Mouse (Mus musculus) heart, adult 9 months (tissue): ENCODE data around the gene Abi3bp.
A peak's percentile ranks its signal among the peaks of the same experiment; 100 is the strongest.

Experiments used
- DNase-seq, 2 experiments: peaks; one replicate each; pipeline ENCODE4 v3.0.0; 2022; ENCODE audit warnings: low spot score in 2 of 2

Abi3bp gene

DNA sequence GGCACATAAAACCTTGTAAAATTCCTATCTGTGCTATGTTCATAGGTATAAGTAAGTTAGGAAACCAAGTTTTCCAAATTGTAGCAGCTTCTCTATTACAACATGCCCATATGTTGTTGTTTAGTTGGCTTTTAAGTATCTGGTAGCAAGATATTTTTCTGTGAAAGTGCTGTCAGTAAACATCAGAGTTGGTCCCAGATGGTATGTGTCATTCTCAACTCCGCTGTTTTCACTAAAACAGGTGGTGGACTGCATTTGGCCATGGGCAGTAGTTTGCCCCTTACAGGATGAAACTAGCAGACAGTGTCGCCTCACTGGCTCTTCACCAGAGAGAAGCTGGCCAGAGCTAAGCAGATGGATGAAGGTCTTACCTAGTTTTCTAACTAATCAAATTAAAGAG is 26.3 kb downstream of the Abi3bp start:
- DNase-seq, result no peak

DNA sequence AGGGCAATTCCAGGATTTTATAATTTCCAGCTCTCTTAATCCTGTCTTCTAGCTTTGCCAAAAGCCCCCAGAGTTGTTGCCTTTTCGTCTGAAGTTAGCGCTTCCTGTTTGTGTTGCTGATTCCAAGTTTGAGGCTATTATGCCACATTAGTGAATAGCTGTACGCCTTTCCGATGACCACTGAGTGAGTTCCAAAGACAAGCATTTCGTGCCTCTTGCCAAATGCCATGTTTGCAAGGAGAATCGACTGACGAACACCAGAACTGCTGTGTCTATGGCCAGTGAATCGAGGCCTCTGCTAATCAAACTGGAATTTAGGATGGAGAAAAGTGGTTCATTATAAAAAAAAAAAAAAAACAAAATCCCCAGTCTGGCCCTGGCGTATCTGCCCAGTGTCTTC is 40.3 kb downstream of the Abi3bp start:
- no peak for DNase-seq

DNA sequence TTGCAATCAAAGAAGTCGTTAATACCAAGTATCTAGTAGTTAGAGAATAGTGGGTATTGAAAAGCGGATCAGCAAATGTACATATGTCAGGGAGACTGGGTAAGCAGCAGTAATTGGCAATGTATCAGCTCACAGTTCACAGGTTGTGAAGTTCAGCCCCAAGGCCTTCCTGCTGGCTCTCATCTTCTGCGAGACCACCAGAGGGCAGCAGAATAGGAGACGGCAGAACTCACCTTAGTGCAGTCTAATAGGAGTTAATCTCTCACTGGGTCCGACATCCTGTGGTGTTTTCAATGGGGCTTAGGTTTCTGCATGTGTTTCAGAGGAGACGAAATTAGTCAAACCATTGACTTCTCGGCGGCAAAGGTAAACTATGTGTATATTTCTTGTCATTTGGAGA is 46.7 kb downstream of the Abi3bp start:
- DNase-seq, result no peak

DNA sequence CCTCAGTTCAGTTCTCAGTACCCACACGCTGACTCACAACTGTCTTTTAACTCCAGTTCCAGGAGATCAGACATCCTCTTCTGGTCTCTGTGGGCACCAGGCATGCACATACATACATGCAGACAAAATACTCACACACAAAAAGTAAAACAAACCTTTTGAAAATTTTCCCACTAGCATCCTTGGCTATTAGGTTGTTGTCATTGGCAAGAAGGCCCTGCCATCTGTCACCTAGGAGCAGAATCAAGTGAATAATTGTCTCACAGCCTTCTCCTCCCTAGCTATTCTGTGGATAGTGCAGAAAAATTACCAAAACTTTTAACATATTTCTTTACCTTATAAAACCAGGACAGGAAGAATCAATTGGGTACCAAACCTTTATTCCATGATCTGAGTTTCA is 48.8 kb downstream of the Abi3bp start:
- DNase-seq, result no peak

DNA sequence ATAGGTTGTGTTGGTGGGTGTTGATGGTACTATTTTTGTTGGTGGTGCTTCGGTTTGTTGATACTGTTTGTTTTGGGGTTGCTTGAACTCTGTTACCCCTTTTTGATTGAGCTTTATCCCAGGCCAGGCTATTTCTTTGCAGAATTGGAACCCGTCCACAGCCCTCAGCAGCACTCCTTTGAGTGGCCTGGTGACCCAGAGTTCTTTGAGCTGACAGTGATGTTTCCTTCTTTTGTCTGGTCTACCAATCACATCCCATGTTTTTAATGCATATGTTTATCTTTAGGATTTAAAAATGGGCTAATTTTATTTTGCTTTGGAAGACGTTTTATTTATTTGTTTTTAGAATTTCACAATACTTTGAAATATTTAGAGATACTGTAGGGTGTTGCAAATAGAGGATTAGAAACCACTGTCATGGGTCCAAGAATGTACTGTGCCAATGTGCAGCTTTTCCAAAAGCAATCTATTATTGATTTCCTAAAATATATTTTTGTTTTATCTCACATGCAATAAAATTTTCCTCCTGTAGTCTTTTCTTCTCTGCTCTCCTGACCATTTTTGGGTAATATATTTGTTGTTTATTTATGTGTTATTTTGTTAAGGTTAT is 50.5 kb downstream of the Abi3bp start:
- DNase-seq, result no peak

DNA sequence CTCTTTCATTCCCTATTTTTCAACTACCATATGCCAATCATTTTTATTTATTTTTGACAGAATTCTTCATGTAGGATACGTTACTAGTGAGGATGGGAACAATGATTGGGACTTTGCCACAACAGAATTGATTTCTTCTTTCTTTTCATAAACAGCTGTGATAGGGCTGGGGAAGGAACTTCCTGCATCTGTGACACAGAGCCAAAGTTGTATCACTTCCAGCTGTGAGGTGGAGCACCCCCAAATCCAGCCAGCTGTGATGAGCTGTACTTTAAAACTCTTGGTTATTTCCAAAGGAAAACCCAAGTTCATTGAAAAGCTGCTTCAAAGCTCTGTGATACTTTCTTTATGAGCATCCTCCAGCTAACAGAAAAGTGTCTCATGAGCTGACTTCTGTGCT is 101.9 kb downstream of the Abi3bp start:
- DNase-seq, result peak; percentile 42 to 63

DNA sequence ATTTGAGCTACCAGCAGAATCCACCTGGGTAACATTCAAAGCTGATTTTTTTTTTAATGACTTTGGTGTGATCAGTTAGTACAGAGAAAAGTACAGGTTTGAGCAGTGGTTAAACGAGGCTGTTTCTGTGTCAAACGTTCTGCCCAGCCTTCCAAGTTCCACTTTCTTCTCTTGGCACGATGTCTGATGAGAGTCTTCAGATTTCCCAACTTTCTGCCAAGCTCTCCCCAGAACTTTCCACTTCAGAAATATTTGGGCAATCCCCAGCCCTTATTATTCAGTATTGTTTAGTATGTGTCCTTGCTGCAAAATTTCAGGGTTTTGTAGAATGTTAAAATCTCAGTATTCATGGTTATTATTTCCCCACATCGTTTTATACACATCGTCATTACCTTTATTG is 115.9 kb downstream of the Abi3bp start:
- DNase-seq, result no peak

DNA sequence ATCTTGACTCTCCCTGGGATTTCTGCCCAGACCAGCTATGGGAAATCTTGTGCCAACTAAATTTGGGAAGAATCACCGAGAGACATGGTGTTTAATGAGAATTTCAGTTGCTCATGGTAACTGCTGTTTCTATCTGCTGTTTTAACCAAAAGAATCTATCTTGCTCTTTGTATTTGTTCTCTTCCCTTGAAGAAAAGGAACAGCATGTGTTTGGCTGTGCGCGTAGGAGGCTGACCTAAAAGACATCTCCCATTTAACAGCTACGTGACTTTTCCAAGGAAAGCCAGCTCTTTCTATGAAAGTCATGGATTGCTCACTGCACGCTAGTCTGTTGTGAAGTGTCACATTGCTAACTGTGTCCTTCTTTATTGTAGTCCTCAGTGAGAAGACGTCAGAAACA is 117.2 kb downstream of the Abi3bp start:
- DNase-seq, result no peak

DNA sequence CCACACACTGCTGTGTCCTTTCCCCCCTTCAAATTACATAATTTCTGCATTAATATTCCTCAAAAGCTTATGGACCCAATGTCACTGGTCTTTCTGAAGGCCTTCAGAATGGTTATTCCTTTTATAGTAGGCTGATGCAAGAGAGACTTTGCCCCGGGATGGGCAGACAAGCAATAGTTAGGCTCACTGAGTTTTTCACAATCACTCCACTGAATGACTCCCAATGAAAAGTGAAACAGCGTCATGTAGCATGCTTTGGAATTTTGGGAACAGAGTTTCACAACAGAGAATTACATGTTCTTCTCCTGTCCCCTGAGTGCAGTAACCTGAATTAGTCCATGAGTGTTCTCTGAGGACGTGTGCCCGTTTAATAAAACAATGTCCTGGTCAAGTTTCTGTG is 120.7 kb downstream of the Abi3bp start:
- DNase-seq, result no peak

DNA sequence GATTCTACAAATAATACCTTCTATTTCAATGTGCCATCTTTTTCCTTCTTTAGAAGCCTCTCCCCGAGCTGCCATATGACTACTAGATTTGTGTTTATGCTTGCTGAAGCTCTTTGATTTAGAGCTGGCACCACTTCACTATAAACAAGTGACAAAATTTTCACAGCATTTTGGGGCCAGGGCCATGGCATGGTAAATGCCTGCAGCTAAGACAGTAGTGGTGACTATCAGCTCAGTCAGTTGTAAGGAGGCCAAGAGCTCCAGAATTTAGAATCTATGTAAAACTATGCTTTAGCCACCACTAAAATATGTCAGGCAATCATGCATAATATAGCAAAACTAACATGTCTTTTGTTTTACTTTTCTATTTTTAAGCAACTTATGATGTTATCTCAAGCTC is 124.7 kb downstream of the Abi3bp start:
- DNase-seq, result no peak

DNA sequence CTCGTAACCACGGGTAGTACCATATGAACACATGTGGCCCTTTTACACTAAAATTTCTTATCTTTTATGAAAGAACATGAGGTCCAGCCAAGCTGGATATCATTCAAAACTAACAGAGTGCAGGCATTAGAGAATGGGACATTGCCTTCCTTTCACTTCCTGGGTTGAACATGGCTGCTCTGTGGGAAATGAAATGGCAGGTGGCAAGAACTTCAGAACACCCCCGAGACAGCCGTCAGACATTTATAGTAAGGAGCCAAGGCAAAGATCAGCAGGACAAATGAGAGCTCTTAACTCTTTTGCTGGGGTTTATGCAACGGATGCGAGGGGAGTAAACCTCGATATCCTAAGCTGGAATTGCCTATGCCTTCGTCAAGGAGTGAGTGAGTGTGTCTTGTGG is 132.9 kb downstream of the Abi3bp start:
- peak in 1 of 2 experiments; percentile 50 for DNase-seq

DNA sequence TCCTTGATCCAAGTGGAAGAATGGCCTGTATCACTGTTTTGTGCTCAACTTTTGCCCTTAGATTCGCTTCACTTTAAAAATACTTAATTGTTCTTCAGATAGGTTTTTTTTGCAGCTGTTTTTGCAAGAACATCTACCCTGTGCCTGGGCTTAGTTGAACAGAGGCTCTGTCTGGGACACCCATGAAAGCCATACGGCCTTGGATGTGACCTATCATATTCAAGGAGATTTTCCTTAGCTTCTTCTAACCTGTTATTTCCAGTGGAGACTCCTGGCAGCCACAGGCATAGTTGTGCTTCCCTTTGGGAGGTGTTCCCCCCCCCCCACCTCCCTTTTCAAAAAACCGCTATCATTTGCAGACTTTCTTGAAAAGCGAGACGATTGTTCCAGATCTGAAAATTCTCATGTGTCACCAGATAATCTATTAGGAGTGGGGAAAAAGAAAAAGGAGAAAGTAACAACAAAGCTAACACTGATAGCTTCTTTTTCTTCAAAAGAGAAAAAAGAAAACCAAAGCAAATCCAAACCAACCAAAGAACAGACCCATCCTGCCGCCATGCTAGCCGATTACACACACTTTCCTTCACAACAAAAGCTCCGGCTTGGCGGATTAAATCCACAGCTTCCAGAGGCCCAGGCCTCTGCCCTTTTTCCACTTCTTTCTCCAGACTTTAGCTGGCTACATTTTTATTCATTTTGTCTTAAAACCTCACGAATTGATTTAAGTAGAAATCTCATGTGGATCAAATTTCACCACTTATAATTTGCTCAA is 133.6 kb downstream of the Abi3bp start:
- peak in 1 of 2 experiments; percentile 8 for DNase-seq

DNA sequence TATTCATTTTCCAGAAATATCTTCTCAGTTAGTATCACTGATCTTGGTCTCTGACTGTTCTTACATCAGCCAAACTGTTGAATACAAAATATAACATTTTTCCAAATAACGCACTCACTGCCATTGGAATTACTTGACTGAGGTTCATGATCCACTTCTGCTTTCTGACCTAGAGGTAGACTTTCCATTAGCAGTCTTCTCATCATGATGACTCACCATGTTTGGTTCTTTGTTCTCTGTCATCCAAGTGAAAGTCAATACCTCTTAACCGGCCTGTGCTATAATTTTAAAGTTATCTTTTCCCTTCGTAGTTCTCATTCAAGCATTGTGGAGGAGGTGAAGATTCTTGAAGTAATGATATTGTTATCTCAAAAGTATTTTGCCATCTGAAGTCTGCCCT is 160.9 kb downstream of the Abi3bp start:
- DNase-seq, result no peak

DNA sequence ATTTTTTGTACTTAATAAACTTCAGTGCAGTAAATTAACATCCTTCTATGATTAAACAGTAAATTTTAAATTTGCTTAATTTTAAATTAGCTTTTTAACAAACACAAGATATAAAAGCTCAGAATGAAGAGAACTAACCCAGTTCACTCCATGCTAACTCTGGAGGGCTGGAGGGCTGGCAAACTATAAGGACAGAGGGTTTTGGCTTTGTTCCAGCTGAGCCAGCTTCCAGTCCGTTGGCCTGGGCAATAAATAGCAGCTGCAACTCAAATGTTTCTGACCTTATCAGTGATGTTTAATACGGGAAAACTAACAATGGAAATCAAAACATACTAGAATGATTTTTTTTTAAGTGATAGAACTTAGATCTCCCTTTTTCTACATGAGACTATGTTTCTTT is 167.6 kb downstream of the Abi3bp start:
- peak in 1 of 2 experiments; percentile 8 for DNase-seq

DNA sequence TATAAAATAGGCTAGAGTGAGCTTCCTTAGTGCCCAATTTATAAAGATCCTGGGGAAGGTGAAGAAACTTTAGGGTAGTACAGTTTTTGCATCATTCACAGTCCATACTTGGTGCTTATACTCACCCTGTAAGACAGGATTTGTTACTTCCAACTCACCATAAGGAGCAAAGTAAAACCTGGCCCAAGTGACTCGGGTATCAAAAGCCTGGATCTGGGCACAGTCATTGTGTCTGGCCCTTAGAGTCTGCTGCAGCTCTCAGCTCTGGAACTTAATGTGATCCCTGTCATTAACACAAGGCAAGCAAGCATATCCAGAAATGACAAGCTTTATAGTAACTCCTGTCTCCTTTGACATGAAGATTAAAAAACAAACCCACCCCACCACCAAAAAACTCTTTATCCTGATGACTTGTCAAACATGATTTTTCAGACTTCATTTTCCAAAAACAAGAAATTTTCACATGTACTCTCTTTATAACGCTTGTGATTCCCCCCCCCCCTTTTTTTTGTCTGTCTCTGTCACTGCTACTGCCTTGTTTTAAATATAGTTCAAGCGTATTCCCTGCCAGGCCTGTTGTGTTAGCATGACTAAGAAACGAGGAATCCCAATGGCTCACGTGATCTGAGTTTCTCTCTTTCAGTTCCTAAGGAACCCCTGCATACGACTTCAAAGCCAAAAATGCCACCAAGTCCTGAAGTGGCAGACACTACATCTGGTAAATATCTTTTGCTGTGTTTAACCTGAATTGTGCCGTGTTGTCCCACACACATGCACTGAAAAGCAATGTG is 168.9 kb downstream of the Abi3bp start:
- peak; percentile 12 to 35 for DNase-seq

DNA sequence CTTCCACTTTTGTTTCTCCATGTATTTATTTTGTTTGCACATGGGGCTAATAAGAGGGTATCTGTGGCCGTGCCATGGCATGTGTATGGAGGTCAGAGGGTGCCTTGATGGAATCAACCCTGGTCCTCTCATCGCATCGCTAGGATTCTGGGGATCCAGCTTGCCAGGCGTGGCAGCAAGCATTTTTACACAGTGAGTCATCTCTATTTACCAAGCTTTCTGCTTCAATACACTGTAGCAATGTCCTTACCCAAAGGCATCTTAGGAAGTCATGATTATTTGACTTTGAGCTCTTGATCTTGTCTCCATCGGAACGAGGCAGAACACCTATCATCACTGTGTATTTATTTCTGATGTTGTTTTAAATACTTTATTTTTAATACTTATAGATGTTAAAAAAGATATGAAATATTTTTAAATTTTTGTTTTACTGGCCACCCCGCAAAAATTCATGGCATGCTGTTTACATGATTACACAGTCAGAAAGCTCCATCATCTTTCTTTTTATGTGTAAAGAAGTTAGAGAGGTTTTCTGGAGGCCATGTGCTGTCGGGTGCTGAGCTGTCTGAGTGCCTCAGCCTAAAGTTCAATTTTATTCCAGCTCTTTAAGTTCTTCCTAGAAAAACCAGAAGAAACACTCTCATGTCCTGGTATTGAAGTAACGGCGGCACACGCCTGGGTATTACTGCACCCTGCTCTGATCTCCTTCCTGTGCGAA is 177.7 kb downstream of the Abi3bp start:
- no peak for DNase-seq

DNA sequence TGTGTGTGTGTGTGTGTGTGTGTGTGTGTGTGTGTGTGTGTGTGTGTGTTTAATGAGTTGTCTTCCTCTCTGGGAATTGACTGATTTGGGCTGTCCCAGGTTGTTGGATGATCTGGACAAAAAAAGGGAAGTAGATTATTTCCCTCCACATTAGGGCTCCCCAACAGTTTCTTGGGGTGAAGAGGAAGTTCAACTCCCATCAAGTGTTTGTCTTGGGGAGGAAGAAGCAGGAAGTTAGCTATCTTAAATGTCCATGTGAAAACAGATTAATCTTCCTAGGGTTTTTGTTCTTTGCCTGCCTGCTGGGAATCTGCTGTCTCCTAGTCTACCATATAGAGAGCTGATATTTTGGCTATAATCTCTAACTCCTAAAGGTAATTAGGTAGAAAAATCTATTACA is 181.2 kb downstream of the Abi3bp start:
- DNase-seq, result no peak

DNA sequence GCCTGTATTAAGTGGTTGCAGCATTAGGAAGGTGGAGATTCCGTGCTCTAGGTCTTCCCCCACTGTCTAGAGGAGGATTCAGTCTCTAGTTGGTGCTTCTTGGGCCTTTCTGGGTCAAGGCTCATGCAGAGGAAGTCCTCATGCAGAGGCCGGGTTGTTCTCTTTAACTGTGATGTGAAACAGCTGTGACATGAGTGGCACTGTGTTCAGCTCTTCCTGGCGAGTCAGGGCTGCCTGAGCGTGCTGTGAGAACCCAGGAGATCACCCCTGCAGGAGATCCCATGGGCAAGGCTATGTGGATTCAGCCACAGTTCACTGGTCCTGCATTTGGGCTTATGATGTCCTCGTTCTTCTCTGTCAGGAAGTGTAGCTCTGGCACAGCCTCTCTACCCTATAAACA is 191.8 kb downstream of the Abi3bp start:
- no peak for DNase-seq

DNA sequence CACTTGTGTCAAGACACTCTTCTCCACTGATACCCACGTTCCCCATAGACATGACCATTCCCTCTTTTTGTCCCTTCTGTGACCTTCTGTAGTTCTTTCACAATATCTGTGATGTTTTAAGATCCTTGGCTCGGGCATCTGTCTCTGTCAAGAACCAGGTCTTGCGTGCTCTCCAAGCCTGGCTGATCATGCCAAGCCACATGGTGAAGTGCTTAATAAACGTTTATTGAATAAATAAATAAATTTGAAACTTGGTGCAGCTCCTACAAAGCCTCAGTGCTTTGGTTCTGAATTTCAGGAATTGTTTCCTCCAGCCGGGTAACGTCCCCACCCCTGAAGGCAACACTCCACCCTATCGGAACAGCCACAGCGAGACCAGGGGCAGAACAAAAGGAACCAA is 193.3 kb downstream of the Abi3bp start:
- peak; percentile 13 to 24 for DNase-seq

DNA sequence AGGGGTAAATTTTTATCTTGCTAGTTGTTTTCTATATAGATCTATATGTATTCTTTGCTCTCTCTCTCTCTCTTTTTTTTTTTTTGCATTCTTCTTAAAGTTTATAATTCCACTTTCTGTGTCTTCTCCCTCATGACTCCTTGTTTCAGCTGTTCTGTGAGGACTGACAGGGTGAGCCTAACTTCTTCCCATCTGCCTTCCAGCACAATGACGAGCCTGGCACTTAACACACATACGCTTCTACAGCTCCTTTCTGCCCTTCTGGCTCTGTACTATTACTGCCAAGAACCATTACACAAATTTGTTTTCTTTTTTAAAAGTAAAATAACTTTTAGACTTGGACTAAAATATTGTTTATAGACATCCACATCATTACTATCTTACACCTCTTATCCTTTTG is 195.7 kb downstream of the Abi3bp start:
- DNase-seq, result no peak

DNA sequence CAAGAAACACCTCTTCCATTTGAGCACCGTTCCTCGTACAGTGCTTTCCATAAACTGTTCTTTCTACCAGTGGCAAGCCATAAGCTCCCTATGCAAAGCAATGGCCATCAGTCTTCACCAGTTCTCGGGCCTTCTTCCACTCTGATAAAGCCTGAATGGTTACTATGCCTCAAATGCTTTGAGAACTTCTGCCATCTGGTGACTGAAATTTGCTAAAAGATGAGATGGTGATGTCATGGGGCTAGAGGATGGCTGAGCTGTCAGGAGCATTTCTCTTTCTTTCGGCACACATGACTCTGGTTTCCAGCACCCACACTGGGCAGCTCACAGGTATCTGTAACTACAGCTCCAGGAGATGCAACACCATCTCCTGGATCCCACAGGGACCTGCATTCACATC is 199.5 kb downstream of the Abi3bp start:
- DNase-seq, result peak in 1 of 2 experiments; percentile 9

DNA sequence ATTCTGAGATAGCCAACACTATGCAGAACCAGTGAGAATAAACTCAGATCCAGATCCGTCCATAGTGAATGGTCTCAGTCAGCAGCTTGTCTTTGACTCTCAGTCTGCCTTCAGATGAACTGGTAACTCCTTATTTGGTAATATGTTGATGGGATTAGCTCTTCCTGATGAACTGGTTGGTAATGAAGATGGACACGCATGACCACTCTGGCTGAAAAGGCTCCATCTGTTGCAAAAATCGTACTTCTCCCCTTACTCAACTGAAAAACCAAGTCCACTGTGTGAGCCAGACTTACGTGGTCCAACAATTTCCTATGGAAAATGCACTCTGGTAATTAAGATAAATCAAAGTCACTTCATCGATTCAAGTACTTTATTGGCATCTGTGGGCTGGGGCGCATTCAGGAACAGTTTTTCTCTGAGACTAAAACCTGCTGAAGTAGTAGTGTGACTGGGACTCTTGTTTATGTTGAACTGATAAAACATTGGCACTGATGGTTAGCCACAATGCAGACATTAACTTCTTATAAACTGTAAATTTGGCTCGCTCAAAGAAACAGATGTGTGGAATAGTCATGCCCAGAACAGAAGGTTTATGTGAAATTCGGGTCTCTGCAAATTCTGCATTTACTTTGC is 203.4 kb downstream of the Abi3bp start:
- no peak for DNase-seq
